Mouse (Mus musculus) retina, postnatal 7 days (tissue): ENCODE data around the gene Kctd19.
A peak's percentile ranks its signal among the peaks of the same experiment; 100 is the strongest.

ENCODE experiments used
- DNase-seq: peaks from one replicate; pipeline ENCODE4 v3.0.0-alpha.2; 2012; ENCODE audit warnings: low read depth, low spot score

The Kctd19 gene

GRCm38 (mm10) chr8:105422006-105422405 is 8.7 kb upstream of the Kctd19 start:
- no peak for DNase-seq

- no peak for DNase-seq
Measured at GRCm38 (mm10) chr8:105419800-105420199, 6.5 kb upstream of the Kctd19 start.

GRCm38 (mm10) chr8:105418992-105419391 is 5.7 kb upstream of the Kctd19 start:
- DNase-seq, result no peak

GRCm38 (mm10) chr8:105409947-105410346 is 3.4 kb downstream of the Kctd19 start:
- no peak for DNase-seq

- DNase-seq, result no peak
Measured at GRCm38 (mm10) chr8:105408331-105408730, 5.0 kb downstream of the Kctd19 start.

GRCm38 (mm10) chr8:105406416-105406815 is 6.9 kb downstream of the Kctd19 start:
- DNase-seq, result no peak

- DNase-seq, result no peak
Measured at GRCm38 (mm10) chr8:105404496-105404895, 8.8 kb downstream of the Kctd19 start.

- DNase-seq, result no peak
Measured at GRCm38 (mm10) chr8:105403467-105403866, 9.8 kb downstream of the Kctd19 start.

- DNase-seq, result no peak
Measured at GRCm38 (mm10) chr8:105400016-105400415, 13.3 kb downstream of the Kctd19 start.

- peak; percentile 40 for DNase-seq
Measured at GRCm38 (mm10) chr8:105397747-105398146, 15.6 kb downstream of the Kctd19 start.

GRCm38 (mm10) chr8:105393915-105394314 is 19.4 kb downstream of the Kctd19 start:
- DNase-seq, result no peak

- no peak for DNase-seq
Measured at GRCm38 (mm10) chr8:105393089-105393787, 20.1 kb downstream of the Kctd19 start.

- DNase-seq, result no peak
Measured at GRCm38 (mm10) chr8:105389096-105389495, 24.2 kb downstream of the Kctd19 start.

- DNase-seq, result no peak
Measured at GRCm38 (mm10) chr8:105387151-105387550, 26.2 kb downstream of the Kctd19 start.

GRCm38 (mm10) chr8:105384070-105384469 is 29.2 kb downstream of the Kctd19 start:
- no peak for DNase-seq

- no peak for DNase-seq
Measured at GRCm38 (mm10) chr8:105380308-105380707, 33.0 kb downstream of the Kctd19 start.

GRCm38 (mm10) chr8:105378673-105379072 is 34.6 kb downstream of the Kctd19 start:
- DNase-seq, result no peak

- DNase-seq, result no peak
Measured at GRCm38 (mm10) chr8:105374513-105374966, 38.8 kb downstream of the Kctd19 start.

GRCm38 (mm10) chr8:105373032-105373431 is 40.3 kb downstream of the Kctd19 start, which contains the start of gene Plekhg4:
TSS of gene Plekhg4 (plus strand) at chr8:105373274.
- DNase-seq, result no peak

- no peak for DNase-seq
Measured at GRCm38 (mm10) chr8:105372473-105372872, 40.8 kb downstream of the Kctd19 start.

- no peak for DNase-seq
Measured at GRCm38 (mm10) chr8:105367107-105367506, 46.2 kb downstream of the Kctd19 start.

GRCm38 (mm10) chr8:105361751-105362702 is 51.3 kb downstream of the Kctd19 start:
- DNase-seq, result no peak
